Mouse (Mus musculus) thymus, adult 2 months (tissue): ENCODE data around the gene Ccser2.

Experiments used
- CTCF ChIP-seq: fragments of 200-500 bp; IDR thresholded peaks from 2 replicates; pipeline ENCODE4 v1.5.1; 2012; ENCODE audit warnings: mild to moderate bottlenecking, control low read depth, low read length, moderate library complexity, borderline replicate concordance; ENCODE audit not compliant: control insufficient read depth, poor library complexity, insufficient read depth; ENCODE audit errors: extremely low read depth
- POLR2A ChIP-seq: fragments of 200-500 bp; IDR thresholded peaks from 2 replicates; pipeline ENCODE4 v1.6.1; 2012; ENCODE audit warnings: mild to moderate bottlenecking, low read length, control low read depth, moderate library complexity; ENCODE audit not compliant: control insufficient read depth, poor library complexity, insufficient read depth; ENCODE audit errors: extremely low read depth

- TF ChIP-seq POLR2A (no peak), CTCF (no peak)
Measured at GRCm38 (mm10) chr14:36962477-36962876, 6.1 kb downstream of the Ccser2 start.
